9 mouse cellular contexts compared by ENCODE assay signal in the genomic region with DNA sequence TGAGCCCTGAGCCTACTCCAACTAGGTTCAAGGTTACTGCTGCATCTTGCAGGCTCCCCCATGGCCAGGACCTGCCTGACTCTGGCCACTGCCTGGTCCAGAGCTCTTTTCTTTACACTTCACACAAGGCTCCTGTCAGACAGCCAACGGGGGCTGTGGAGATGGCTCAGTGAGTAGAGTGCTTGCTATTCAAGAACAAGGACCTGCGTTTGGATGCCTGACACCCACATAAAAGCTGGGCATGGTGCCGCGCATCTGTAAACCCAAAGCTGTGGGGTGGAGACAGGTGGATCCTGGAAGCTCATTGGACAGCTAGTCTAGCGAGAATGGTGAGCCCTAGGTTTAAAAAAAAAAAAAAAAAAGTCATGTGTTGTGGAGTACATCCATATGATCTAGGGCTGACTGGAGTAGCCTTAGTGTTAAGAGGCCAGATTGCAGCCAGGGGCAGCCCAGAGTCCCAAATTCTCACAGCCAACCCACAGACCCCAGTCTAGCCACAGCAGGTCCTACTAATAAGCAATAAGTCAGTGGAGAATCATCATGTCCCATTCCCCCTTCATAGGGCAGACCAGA. TPM values are rescaled to one million over a fixed set of nuclear protein-coding genes. Genes with fewer than 3 reads are reported as not detected.
DNase-seq lines count a peak whose midpoint lies in the region; ATAC-seq and TF ChIP-seq lines count a peak whose summit lies in the region.
"Had no signal": no experiment of that assay in that cellular context is flagged by ENCODE, and none has a peak within 500 bp of the region (broad histone marks: within the 10 kb centered on the region; RNA-seq: fewer than 3 reads in every experiment).

No protein-coding gene starts in this region.

- no peak for TF ChIP-seq CTCF in layer of hippocampus, adult 2 months (conservative IDR thresholded peaks at IDR 0.05)

- TF ChIP-seq POLR2A in myocyte (IDR thresholded peaks at IDR 0.05; ENCODE audit: insufficient read length, low read depth) = peak; percentile 1

- no peaks in the 10 kb centered on the region for H3K27me3 ChIP-seq in forebrain, embryonic 13.5 days
- no peaks in the 10 kb centered on the region for H3K27me3 ChIP-seq in myocyte (ENCODE audit: control insufficient read depth, insufficient read depth, insufficient read length)

- no peaks in the 10 kb centered on the region; the same call in 1 of the 2 replicates for H3K36me3 ChIP-seq in forebrain, embryonic 13.5 days (ENCODE audit: poor library complexity, severe bottlenecking)
- no peaks in the 10 kb centered on the region for H3K36me3 ChIP-seq in myocyte (ENCODE audit: control insufficient read depth, insufficient read depth)

- H3K4me3 ChIP-seq in layer of hippocampus, adult 2 months = 0 out of 2 replicates have a peak overlapping the region, but pooled peaks have one; percentile 33
- no peak overlapping the region for H3K4me3 ChIP-seq in brown adipose tissue, adult 24 weeks (ENCODE audit: insufficient read depth, low read depth, low read length)
- H3K4me3 ChIP-seq in forebrain, embryonic 13.5 days = no peak overlapping the region
- H3K4me3 ChIP-seq in myocyte = peak overlapping the region; percentile 17
- H3K4me3 ChIP-seq: erythroblast, embryonic 14.5 days had no signal

- peak overlapping the region; percentile 89 for H3K27ac ChIP-seq in layer of hippocampus, adult 2 months
- H3K27ac ChIP-seq in brown adipose tissue, adult 24 weeks (replicated peaks; ENCODE audit: low read depth, low read length) = peak overlapping the region; percentile 72
- peak overlapping the region; percentile 92; the same call in 1 of the 2 replicates for H3K27ac ChIP-seq in forebrain, embryonic 13.5 days

- H3ac ChIP-seq in myocyte (ENCODE audit: control insufficient read depth, insufficient read length) = no peak overlapping the region

- H3K4me1 ChIP-seq in brown adipose tissue, adult 24 weeks (ENCODE audit: control insufficient read depth, insufficient read depth, insufficient read length, low read length) = peaks cover 77% of the 10 kb centered on the region
- H3K4me1 ChIP-seq in forebrain, embryonic 13.5 days = peaks cover 71% of the 10 kb centered on the region

- 43% methylated on average over 5 of the region's 5 CpGs for WGBS in forebrain, embryonic 13.5 days

- DNase-seq in layer of hippocampus, adult 2 months (ENCODE audit: low spot score in 2 of 2) = peak in 1 of 2 experiments; percentile 59
- no peak for DNase-seq in layer of hippocampus, adult 11-12 months (ENCODE audit: low spot score)
- no peak for DNase-seq in B cell, adult 2 months
- DNase-seq: adrenal gland, adult 2 months had no signal

- H3K79me2 ChIP-seq in myocyte (ENCODE audit: control insufficient read depth, insufficient read depth) = peaks cover 84% of the 10 kb centered on the region

- peak overlapping the region; percentile 50; the same call in 1 of the 2 replicates for H3K9ac ChIP-seq in forebrain, embryonic 13.5 days

- no peaks in the 10 kb centered on the region for H3K9me3 ChIP-seq in forebrain, embryonic 13.5 days (replicated peaks)

- H3K4me2 ChIP-seq in forebrain, embryonic 13.5 days = no peak overlapping the region; the same call in 1 of the 2 replicates
- peak overlapping the region; percentile 90 for H3K4me2 ChIP-seq in myocyte (ENCODE audit: low read depth)

- no peak for ATAC-seq in forebrain, embryonic 13.5 days
- no peak for ATAC-seq in megakaryocyte progenitor cell, adult 5-6 weeks (replicated peaks; ENCODE audit: poor library complexity)

TF ChIP-seq in myocyte, 11 proteins besides CTCF, POLR2A, EP300 and RAD21:
- TF ChIP-seq MYOD1 (IDR thresholded peaks at IDR 0.05; ENCODE audit: control insufficient read depth in 1 of 3, insufficient read length in 2 of 3, low read depth in 2 of 3) (no peak), TCF12 (IDR thresholded peaks at IDR 0.05; ENCODE audit: insufficient read depth, poor library complexity, severe bottlenecking) (no peak), CEBPB (IDR thresholded peaks at IDR 0.05; ENCODE audit: insufficient read depth, poor library complexity, severe bottlenecking) (no peak), SRF (IDR thresholded peaks at IDR 0.05; ENCODE audit: control insufficient read depth, insufficient read length, low read depth) (no peak), USF1 (IDR thresholded peaks at IDR 0.05; ENCODE audit: low read depth) (no peak), MAX (IDR thresholded peaks at IDR 0.05; ENCODE audit: low read depth) (no peak), POLR2AphosphoS2 (IDR thresholded peaks at IDR 0.05; ENCODE audit: insufficient read length, low read depth) (no peak), TCF3 (IDR thresholded peaks at IDR 0.05; ENCODE audit: insufficient read length, low read depth) (no peak), REST (IDR thresholded peaks at IDR 0.05; ENCODE audit: insufficient read depth, insufficient read length) (no peak), E2F4 (IDR thresholded peaks at IDR 0.05; ENCODE audit: insufficient read depth) (no peak), MYOG (IDR thresholded peaks at IDR 0.05; ENCODE audit: control insufficient read depth in 1 of 3, insufficient read depth in 1 of 3, insufficient read length in 2 of 3, low read depth in 2 of 3) (no peak)

RNA-seq across cellular contexts. Expression of a gene that starts 50.3 kb away (rescaled TPM):
- 100 to 1,000 TPM; 128 to 136 TPM for total RNA-seq in layer of hippocampus, adult 2 months (2021)
- 18.9 and 20.2 TPM in 2 replicates for polyA plus RNA-seq in brown adipose tissue, adult 24 weeks (2012; ENCODE audit: insufficient read depth, insufficient read length, missing spikeins)
- 11.3 and 12.0 TPM in 2 replicates for polyA plus RNA-seq in forebrain, embryonic 13.5 days (2015; fragmentation: Nextera tagmentation; extraction: Ambion mirVana)
- 54.5 TPM for polyA plus RNA-seq in myocyte (2012; fragmentation: generic; extraction: Trizol)
- 16.9 and 19.7 TPM in 2 replicates for total RNA-seq in megakaryocyte progenitor cell, adult 5-6 weeks (2015)
- 5.0 and 5.7 TPM in 2 replicates for total RNA-seq in megakaryocyte progenitor cell, adult 5-6 weeks (2017)

Comparison
In these comparisons a context has a peak if more than half of its experiments do, and no peak if none do; other contexts are left out.
1. H3K4me3 ChIP-seq: peak in layer of hippocampus, adult 2 months (single experiment) and myocyte (single experiment); none in brown adipose tissue, adult 24 weeks (single experiment) and forebrain, embryonic 13.5 days (single experiment).
2. Peak in every context shown above with its lines, with median percentiles within 50 percentile points of each other: H3K27ac ChIP-seq.